Mouse (Mus musculus): Measurements from ENCODE around the gene Trpm1. TPM values are rescaled to one million over a fixed set of nuclear protein-coding genes. Genes with fewer than 3 reads are reported as not detected.

Trpm1 gene
- polyA plus RNA-seq, 1 experiment from 2014 or later, result 0.21 TPM

- DNase-seq (ENCODE audit: low spot score) (no peak), ATAC-seq (ENCODE audit: low FRiP score, low TSS enrichment) (no peak)
- Histone ChIP-seq H3K9ac (ENCODE audit: low read length) (no peak overlapping the region), H3K4me2 (replicated peaks; ENCODE audit: low read depth) (no peak overlapping the region), H3K4me3 (ENCODE audit: low read depth, low read length) (no peak overlapping the region), H3K4me1 (replicated peaks; ENCODE audit: control insufficient read depth, insufficient read depth) (no peaks in the 10 kb centered on the region), H3K27me3 (ENCODE audit: control insufficient read depth, insufficient read depth, low read length) (no peaks in the 10 kb centered on the region), H3K36me3 (ENCODE audit: control insufficient read depth, insufficient read depth, low read length) (no peaks in the 10 kb centered on the region), H3K27ac (replicated peaks) (no peak overlapping the region), H3K9me3 (ENCODE audit: control insufficient read depth, low read length) (no peaks in the 10 kb centered on the region)
- TF ChIP-seq CTCF (IDR thresholded peaks at IDR 0.05; ENCODE audit: low read depth) (no peak), EP300 (optimal IDR thresholded peaks at IDR 0.05) (no peak)
Measured at GRCm38 (mm10) chr7:64166724-64167123, 13.1 kb downstream of the Trpm1 start.

- Histone ChIP-seq H3K27me3 (ENCODE audit: control insufficient read depth, insufficient read depth, low read length) (no peaks in the 10 kb centered on the region), H3K4me3 (ENCODE audit: low read depth, low read length) (no peak overlapping the region), H3K9me3 (ENCODE audit: control insufficient read depth, low read length) (no peaks in the 10 kb centered on the region), H3K9ac (ENCODE audit: low read length) (no peak overlapping the region), H3K4me2 (replicated peaks; ENCODE audit: low read depth) (no peak overlapping the region), H3K36me3 (ENCODE audit: control insufficient read depth, insufficient read depth, low read length) (no peaks in the 10 kb centered on the region), H3K4me1 (replicated peaks; ENCODE audit: control insufficient read depth, insufficient read depth) (no peaks in the 10 kb centered on the region), H3K27ac (replicated peaks) (no peak overlapping the region)
- TF ChIP-seq EP300 (optimal IDR thresholded peaks at IDR 0.05) (no peak), CTCF (IDR thresholded peaks at IDR 0.05; ENCODE audit: low read depth) (peak; percentile 61)
- ATAC-seq (ENCODE audit: low FRiP score, low TSS enrichment), result no peak
- WGBS, result 86% methylated on average over 4 of the region's 4 CpGs
- DNase-seq (ENCODE audit: low spot score), result no peak
Measured at GRCm38 (mm10) chr7:64179310-64179709, 25.7 kb downstream of the Trpm1 start.

GRCm38 (mm10) chr7:64185203-64185931 lies 31.7 kb downstream of the Trpm1 start:
- TF ChIP-seq EP300 (optimal IDR thresholded peaks at IDR 0.05) (no peak), CTCF (IDR thresholded peaks at IDR 0.05; ENCODE audit: low read depth) (no peak)

GRCm38 (mm10) chr7:64185932-64186312 lies 32.3 kb downstream of the Trpm1 start:
- Histone ChIP-seq H3K4me3 (ENCODE audit: low read depth, low read length) (no peak overlapping the region), H3K27me3 (ENCODE audit: control insufficient read depth, insufficient read depth, low read length) (no peaks in the 10 kb centered on the region), H3K36me3 (ENCODE audit: control insufficient read depth, insufficient read depth, low read length) (no peaks in the 10 kb centered on the region), H3K4me2 (replicated peaks; ENCODE audit: low read depth) (no peak overlapping the region), H3K27ac (replicated peaks) (no peak overlapping the region), H3K9me3 (ENCODE audit: control insufficient read depth, low read length) (no peaks in the 10 kb centered on the region), H3K4me1 (replicated peaks; ENCODE audit: control insufficient read depth, insufficient read depth) (no peaks in the 10 kb centered on the region), H3K9ac (ENCODE audit: low read length) (no peak overlapping the region)
- no peak for TF ChIP-seq CTCF (IDR thresholded peaks at IDR 0.05; ENCODE audit: low read depth)
- no peak for TF ChIP-seq EP300 (optimal IDR thresholded peaks at IDR 0.05)
- no peak for DNase-seq (ENCODE audit: low spot score)
- WGBS, result 83% methylated on average over 3 of the region's 3 CpGs
- ATAC-seq (ENCODE audit: low FRiP score, low TSS enrichment), result no peak

More at GRCm38 (mm10) chr7:64185203-64185931, 31.7 kb downstream of the Trpm1 start:
- ATAC-seq (ENCODE audit: low FRiP score, low TSS enrichment), result no peak
- WGBS, result 62% methylated on average over 10 of the region's 10 CpGs
- H3K4me3 ChIP-seq (ENCODE audit: low read depth, low read length), result no peak overlapping the region
- no peak for DNase-seq (ENCODE audit: low spot score)
- H3K27ac ChIP-seq (replicated peaks), result no peak overlapping the region
- H3K9ac ChIP-seq (ENCODE audit: low read length), result no peak overlapping the region
- no peaks in the 10 kb centered on the region for H3K4me1 ChIP-seq (replicated peaks; ENCODE audit: control insufficient read depth, insufficient read depth)
- no peak overlapping the region for H3K4me2 ChIP-seq (replicated peaks; ENCODE audit: low read depth)
- H3K36me3 ChIP-seq (ENCODE audit: control insufficient read depth, insufficient read depth, low read length), result no peaks in the 10 kb centered on the region
- H3K27me3 ChIP-seq (ENCODE audit: control insufficient read depth, insufficient read depth, low read length), result no peaks in the 10 kb centered on the region
- no peaks in the 10 kb centered on the region for H3K9me3 ChIP-seq (ENCODE audit: control insufficient read depth, low read length)

GRCm38 (mm10) chr7:64192261-64192943 lies 38.8 kb downstream of the Trpm1 start:
- peak overlapping the region; percentile 23; the same call in 1 of the 2 replicates for H3K4me2 ChIP-seq (replicated peaks; ENCODE audit: low read depth)
- 19% methylated on average over 14 of the region's 14 CpGs for WGBS
- TF ChIP-seq EP300 (optimal IDR thresholded peaks at IDR 0.05), result no peak
- peak; percentile 48 for TF ChIP-seq CTCF (IDR thresholded peaks at IDR 0.05; ENCODE audit: low read depth)
- peak; percentile 36 for DNase-seq (ENCODE audit: low spot score)
- H3K4me1 ChIP-seq (replicated peaks; ENCODE audit: control insufficient read depth, insufficient read depth), result peaks cover 9% of the 10 kb centered on the region
- H3K27ac ChIP-seq (replicated peaks), result peak overlapping the region; percentile 14; the same call in 1 of the 2 replicates
- H3K36me3 ChIP-seq (ENCODE audit: control insufficient read depth, insufficient read depth, low read length), result no peaks in the 10 kb centered on the region
- H3K27me3 ChIP-seq (ENCODE audit: control insufficient read depth, insufficient read depth, low read length), result no peaks in the 10 kb centered on the region
- no peak overlapping the region for H3K9ac ChIP-seq (ENCODE audit: low read length)
- H3K9me3 ChIP-seq (ENCODE audit: control insufficient read depth, low read length), result no peaks in the 10 kb centered on the region
- ATAC-seq (ENCODE audit: low FRiP score, low TSS enrichment), result peak; percentile 80
- no peak overlapping the region for H3K4me3 ChIP-seq (ENCODE audit: low read depth, low read length)

GRCm38 (mm10) chr7:64193476-64193875 lies 39.8 kb downstream of the Trpm1 start:
- Histone ChIP-seq H3K36me3 (ENCODE audit: control insufficient read depth, insufficient read depth, low read length) (no peaks in the 10 kb centered on the region), H3K4me1 (replicated peaks; ENCODE audit: control insufficient read depth, insufficient read depth) (peaks cover 9% of the 10 kb centered on the region), H3K27ac (replicated peaks) (no peak overlapping the region), H3K4me3 (ENCODE audit: low read depth, low read length) (no peak overlapping the region), H3K4me2 (replicated peaks; ENCODE audit: low read depth) (no peak overlapping the region), H3K27me3 (ENCODE audit: control insufficient read depth, insufficient read depth, low read length) (no peaks in the 10 kb centered on the region), H3K9me3 (ENCODE audit: control insufficient read depth, low read length) (no peaks in the 10 kb centered on the region), H3K9ac (ENCODE audit: low read length) (no peak overlapping the region)
- WGBS, result 62% methylated on average over 5 of the region's 5 CpGs
- no peak for DNase-seq (ENCODE audit: low spot score)
- no peak for ATAC-seq (ENCODE audit: low FRiP score, low TSS enrichment)
- no peak for TF ChIP-seq CTCF (IDR thresholded peaks at IDR 0.05; ENCODE audit: low read depth)
- TF ChIP-seq EP300 (optimal IDR thresholded peaks at IDR 0.05), result no peak

All from stomach, postnatal 0 days (tissue).